Mouse (Mus musculus) embryonic facial prominence, embryonic 10.5 days (tissue): ENCODE measurements around the gene Chrnb1. TPM values are rescaled to one million over a fixed set of nuclear protein-coding genes. Genes with fewer than 3 reads are reported as not detected.

Source experiments
- DNase-seq: peaks from one replicate; pipeline ENCODE4 v3.0.0-alpha.2; 2017; ENCODE audit warnings: low spot score
- H3K27ac ChIP-seq: fragments of 300-500 bp; sonication (generic); replicated peaks from 2 replicates; pipeline ENCODE4 v1.5.1; 2016; ENCODE audit warnings: mild to moderate bottlenecking
- H3K27me3 ChIP-seq: fragments of 300-500 bp; sonication (generic); replicated peaks from 2 replicates; pipeline ENCODE4 v1.6.1; 2016; ENCODE audit warnings: low read depth, mild to moderate bottlenecking; ENCODE audit not compliant: poor library complexity, severe bottlenecking
- H3K36me3 ChIP-seq: fragments of 300-500 bp; sonication (generic); replicated peaks from 2 replicates; pipeline ENCODE4 v1.6.1; 2016; ENCODE audit warnings: mild to moderate bottlenecking, moderate library complexity
- H3K4me1 ChIP-seq: fragments of 300-500 bp; sonication (generic); 2 replicates; pipeline ENCODE4 v1.6.1; 2016
- H3K4me3 ChIP-seq: fragments of 300-500 bp; sonication (generic); 2 replicates; pipeline ENCODE4 v1.5.1; 2016; ENCODE audit warnings: mild to moderate bottlenecking, moderate library complexity
- H3K9me3 ChIP-seq: fragments of 300-500 bp; sonication (generic); 2 replicates; pipeline ENCODE4 v1.6.1; 2016; ENCODE audit warnings: mild to moderate bottlenecking
- WGBS: fragments of 180-500 bp; shearing (Covaris S2); methylation state at CpG from one replicate; pipeline ENCODE4 v1.1.7; 2016; 5-methylcytosine and 5-hydroxymethylcytosine counted together
- polyA plus RNA-seq: library from polyadenylated mRNA; unstranded; fragments of >200 nt; fragmentation: Nextera tagmentation; extraction: Ambion mirVana; gene quantifications from 2 replicates; pipeline ENCODE4 v1.2.1, GENCODE M21; 2016

Chrnb1 gene
- polyA plus RNA-seq, 1 experiment from 2014 or later, result 2.3 TPM

DNA sequence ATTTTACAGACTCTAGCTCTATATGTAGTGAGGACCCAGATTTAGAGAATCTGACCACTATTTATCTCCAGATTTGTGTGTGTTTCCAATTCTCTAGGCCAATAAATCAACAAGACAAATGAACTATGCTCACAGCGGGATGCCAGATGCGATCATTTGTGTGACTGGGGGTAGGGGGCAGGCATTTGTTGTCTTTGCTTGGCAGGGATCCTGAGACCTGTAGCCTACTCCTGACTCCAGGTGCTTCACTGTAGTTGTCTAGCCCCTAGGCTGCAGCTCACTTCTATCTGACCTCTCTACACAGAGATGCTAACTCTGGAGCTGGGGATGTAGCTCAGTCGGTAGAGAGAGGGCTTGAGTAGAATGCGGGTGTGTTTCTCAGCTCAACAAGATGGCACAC, 13.9 kb downstream of the Chrnb1 start:
- Histone ChIP-seq H3K9me3 (no peaks in the 10 kb centered on the region), H3K27me3 (peaks cover 47% of the 10 kb centered on the region), H3K36me3 (0 out of 2 replicates have a peak, but pooled peaks cover 2% of the 10 kb centered on the region), H3K4me1 (peaks cover 23% of the 10 kb centered on the region), H3K4me3 (no peak overlapping the region), H3K27ac (no peak overlapping the region)
- WGBS, result 43% methylated on average over 4 of the region's 4 CpGs
- no peak for DNase-seq

DNA sequence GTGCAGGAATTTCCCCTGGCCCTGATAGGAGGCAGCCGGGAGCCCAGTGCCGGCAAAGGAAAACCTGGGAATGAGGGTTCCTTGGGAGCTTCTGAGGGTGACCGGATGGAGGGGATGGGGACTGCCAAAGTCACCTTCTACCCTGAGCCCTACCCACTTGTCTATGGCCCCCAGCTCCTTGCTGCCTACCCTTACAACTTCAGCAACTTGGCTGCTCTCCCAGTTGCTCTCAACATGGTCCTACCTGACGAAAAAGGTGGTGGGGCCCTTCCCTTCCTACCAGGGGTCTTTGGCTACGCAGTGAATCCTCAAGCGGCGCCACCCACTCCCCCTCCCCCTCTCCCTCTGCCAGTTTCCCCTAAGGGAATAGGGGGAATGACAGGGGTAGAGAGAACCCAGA, 16.8 kb downstream of the Chrnb1 start:
- WGBS, result 42% methylated on average over 7 of the region's 7 CpGs
- no peak overlapping the region for H3K4me3 ChIP-seq
- H3K36me3 ChIP-seq, result peaks cover 15% of the 10 kb centered on the region; the same call in 1 of the 2 replicates
- H3K9me3 ChIP-seq, result no peaks in the 10 kb centered on the region
- H3K27me3 ChIP-seq, result peaks cover 64% of the 10 kb centered on the region
- H3K4me1 ChIP-seq, result peaks cover 20% of the 10 kb centered on the region
- DNase-seq, result no peak
- H3K27ac ChIP-seq, result 0 out of 2 replicates have a peak overlapping the region, but pooled peaks have one; percentile 25

DNA sequence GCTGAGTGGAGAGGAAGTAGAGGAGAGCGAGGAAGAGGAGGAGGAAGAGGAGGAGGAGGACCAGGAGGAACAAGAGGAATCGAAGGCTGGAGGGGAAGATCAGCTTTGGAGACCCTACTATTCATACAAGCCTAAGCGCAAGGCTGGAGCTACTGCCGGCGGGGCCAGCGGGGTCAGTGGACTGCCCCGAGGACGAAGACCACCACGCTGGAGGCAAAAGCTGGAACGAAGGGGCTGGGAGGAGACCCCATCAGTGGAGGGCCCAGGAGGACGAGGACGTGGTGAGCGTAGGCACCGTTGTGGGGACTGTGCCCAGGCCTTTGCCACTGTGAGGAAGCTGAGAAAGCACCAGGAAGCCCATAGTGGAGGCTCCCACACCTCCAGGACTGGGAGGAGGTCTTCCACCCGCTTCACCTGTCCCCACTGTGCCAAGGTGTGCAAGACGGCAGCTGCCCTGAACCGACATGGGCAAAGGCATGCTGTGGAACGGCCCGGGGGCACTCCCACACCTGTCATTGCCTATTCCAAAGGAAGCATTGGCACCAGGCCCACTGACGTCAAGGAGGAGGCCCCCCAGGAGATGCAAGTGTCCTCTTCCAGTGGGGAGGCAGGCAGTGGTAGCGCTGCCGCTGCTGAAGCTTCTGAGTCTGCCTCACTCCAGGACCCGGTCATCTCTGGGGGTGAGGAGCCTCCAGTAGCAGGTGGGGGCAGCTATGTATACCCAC, 17.3 kb downstream of the Chrnb1 start:
- Histone ChIP-seq H3K4me3 (peak overlapping the region; percentile 17; the same call in 1 of the 2 replicates), H3K9me3 (no peaks in the 10 kb centered on the region), H3K27me3 (peaks cover 64% of the 10 kb centered on the region)

DNA sequence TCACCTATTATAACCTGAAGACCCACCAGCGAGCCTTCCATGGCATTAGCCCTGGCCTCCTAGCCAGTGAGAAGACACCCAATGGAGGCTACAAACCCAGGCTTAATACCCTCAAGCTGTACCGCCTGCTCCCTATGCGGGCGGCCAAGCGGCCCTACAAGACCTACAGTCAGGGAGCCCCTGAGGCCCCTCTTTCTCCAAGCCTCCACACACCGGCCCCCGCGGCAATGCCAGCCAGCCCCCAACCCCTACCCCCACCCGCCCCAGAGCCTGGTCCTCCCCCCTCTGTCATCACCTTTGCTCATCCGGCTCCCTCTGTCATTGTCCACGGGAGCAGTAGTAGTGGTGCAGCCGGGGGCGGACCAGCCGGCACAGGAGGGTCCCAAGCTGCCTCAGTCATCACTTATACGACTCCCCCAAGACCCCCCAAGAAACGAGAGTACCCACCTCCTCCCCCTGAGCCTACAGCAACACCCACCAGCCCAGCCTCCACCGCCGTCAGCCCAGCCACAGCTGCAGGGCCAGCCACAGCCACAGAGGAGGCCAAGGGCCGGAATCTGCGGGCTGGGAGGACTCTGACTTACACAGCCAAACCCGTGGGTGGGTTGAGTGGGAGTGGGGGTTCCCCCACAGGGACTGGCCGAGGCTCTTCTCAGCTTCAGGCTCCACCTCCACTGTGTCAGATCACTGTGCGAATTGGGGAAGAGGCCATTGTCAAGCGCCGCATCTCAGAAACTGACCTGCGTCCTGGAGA, 18.1 kb downstream of the Chrnb1 start:
- DNase-seq, result no peak
- 67% methylated on average over 26 of the region's 26 CpGs for WGBS
- Histone ChIP-seq H3K27me3 (peaks cover 61% of the 10 kb centered on the region), H3K27ac (no peak overlapping the region), H3K36me3 (peaks cover 15% of the 10 kb centered on the region; the same call in 1 of the 2 replicates), H3K4me3 (peak overlapping the region; percentile 17; the same call in 1 of the 2 replicates), H3K9me3 (no peaks in the 10 kb centered on the region), H3K4me1 (peaks cover 20% of the 10 kb centered on the region)

More for the DNA sequence above, 17.3 kb downstream of the Chrnb1 start:
- WGBS, result 68% methylated on average over 23 of the region's 23 CpGs
- Histone ChIP-seq H3K36me3 (peaks cover 15% of the 10 kb centered on the region; the same call in 1 of the 2 replicates), H3K27ac (0 out of 2 replicates have a peak overlapping the region, but pooled peaks have one; percentile 25), H3K4me1 (peaks cover 20% of the 10 kb centered on the region)
- no peak for DNase-seq

DNA sequence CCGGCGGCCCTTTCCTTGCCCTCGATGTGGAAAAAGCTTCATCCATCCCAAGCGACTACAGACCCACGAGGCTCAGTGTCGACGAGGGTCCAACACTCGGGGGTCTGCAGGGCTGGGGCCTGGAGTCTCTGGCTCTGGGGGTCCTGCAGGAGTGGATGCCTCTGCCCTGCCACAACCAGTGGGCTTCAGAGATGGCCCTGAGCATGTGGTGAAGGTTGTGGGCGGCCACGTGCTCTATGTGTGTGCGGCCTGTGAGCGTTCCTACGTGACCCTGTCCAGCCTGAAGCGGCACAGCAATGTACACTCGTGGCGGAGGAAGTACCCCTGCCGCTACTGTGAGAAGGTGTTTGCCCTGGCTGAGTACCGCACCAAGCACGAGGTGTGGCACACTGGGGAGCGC, 19.3 kb downstream of the Chrnb1 start:
- H3K36me3 ChIP-seq, result peaks cover 15% of the 10 kb centered on the region; the same call in 1 of the 2 replicates
- peaks cover 50% of the 10 kb centered on the region for H3K27me3 ChIP-seq
- WGBS, result 82% methylated on average over 20 of the region's 20 CpGs
- peaks cover 20% of the 10 kb centered on the region for H3K4me1 ChIP-seq
- H3K9me3 ChIP-seq, result no peaks in the 10 kb centered on the region
- no peak overlapping the region for H3K4me3 ChIP-seq
- no peak overlapping the region for H3K27ac ChIP-seq
- no peak for DNase-seq

DNA sequence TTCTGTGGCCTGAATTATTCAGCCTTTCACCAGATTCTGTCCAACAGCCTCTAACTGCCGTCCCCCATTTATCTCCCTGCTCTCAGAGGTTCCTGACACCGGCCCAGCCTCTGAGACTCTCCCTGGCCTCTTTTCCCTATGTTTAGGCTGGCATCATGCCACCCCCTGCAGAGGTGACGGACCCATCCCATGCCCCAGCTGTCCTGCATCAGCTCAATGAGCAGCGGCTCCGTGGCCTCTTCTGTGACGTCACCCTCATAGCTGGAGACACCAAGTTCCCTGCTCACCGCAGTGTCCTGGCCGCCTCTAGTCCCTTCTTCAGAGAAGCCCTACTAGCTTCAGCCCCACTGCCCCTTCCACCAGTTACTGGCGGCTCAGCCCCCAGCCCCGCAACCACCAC, 20.0 kb downstream of the Chrnb1 start:
- Histone ChIP-seq H3K9me3 (no peaks in the 10 kb centered on the region), H3K27me3 (peaks cover 50% of the 10 kb centered on the region), H3K4me1 (peaks cover 20% of the 10 kb centered on the region), H3K36me3 (peaks cover 15% of the 10 kb centered on the region; the same call in 1 of the 2 replicates), H3K27ac (no peak overlapping the region), H3K4me3 (no peak overlapping the region)
- 73% methylated on average over 10 of the region's 10 CpGs for WGBS
- no peak for DNase-seq

DNA sequence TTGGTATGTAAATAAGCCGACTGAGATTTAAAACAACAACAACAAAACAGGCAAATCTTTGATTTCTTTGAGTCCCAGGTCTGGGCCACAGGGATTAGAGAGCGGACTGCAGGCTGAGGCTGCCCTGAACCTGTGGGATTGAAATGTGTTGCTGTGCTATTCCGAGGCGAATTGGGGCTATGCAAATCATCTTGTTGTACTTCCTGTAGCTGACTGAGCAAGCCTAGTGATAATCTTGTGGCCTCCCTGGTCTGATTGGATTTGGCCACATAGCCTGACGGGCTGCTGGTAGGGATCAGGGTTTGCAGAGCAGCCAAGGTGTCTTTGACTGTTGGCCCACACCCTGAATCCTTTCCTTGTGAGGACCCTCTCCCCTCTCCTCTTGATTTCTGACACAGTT, 20.8 kb downstream of the Chrnb1 start:
- 53% methylated on average over 5 of the region's 5 CpGs for WGBS
- no peak overlapping the region for H3K27ac ChIP-seq

DNA sequence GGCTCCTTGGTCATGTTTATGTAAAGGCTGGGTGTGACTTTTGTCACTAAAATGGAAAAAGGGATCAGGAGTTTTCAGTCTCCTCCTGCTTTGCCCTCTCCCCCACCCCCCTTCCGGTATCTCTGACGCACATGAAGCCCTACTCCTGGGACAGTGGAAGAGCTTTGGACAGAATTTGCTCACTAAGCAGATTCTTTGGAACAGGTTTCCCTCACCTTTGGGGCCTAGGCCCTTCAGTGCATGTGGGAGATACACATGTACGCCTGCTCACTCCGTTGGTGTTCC, 28.2 kb downstream of the Chrnb1 start:
- Histone ChIP-seq H3K27ac (no peak overlapping the region), H3K27me3 (peaks cover 14% of the 10 kb centered on the region), H3K4me3 (peak overlapping the region; percentile 89; the same call in 1 of the 2 replicates), H3K4me1 (peaks cover 32% of the 10 kb centered on the region), H3K36me3 (no peaks in the 10 kb centered on the region), H3K9me3 (no peaks in the 10 kb centered on the region)
- WGBS, result 65% methylated on average over 4 of the region's 4 CpGs
- no peak for DNase-seq

More for the DNA sequence above, 20.8 kb downstream of the Chrnb1 start:
- no peak for DNase-seq
- Histone ChIP-seq H3K9me3 (no peaks in the 10 kb centered on the region), H3K4me3 (no peak overlapping the region), H3K27me3 (peaks cover 48% of the 10 kb centered on the region), H3K36me3 (peaks cover 15% of the 10 kb centered on the region; the same call in 1 of the 2 replicates), H3K4me1 (peaks cover 20% of the 10 kb centered on the region)

DNA sequence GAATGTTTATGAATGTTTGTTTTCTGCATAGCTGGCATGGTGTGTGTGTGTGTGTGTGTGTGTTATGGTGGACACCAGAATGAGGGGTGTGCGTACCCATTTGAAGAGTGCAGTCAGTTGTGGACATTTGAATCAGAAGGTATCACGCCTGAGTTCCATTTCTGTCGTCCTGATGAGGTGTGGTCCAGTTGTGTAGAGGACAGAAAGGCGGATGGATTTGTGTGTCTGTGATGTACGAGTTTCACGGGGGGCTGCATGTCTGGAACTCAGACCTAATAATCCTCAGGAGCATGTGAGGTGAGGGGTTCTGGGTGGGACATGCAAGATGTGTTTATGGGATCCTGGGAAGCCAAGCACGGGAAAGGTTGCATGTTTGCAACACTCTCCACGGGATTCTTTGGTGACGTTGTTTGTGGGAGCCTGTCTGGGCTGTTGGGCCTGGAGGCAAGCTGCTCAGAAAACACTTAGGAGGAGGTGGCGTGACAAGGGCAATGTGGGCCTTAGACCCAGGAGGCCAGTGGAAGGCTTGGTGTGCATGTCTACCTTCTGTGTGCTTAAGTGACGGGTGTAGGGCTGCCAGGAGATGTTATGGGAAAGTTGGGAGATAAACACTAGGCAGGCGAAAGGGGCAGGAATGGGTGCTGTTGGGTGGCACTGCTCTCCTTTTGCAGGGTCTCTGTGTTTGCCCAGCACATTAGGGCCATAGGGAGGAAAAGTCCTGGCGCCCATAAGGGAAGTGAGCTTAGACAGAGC, 28.7 kb downstream of the Chrnb1 start:
- Histone ChIP-seq H3K9me3 (no peaks in the 10 kb centered on the region), H3K36me3 (no peaks in the 10 kb centered on the region), H3K27me3 (peaks cover 14% of the 10 kb centered on the region), H3K4me1 (peaks cover 32% of the 10 kb centered on the region), H3K27ac (no peak overlapping the region), H3K4me3 (peak overlapping the region; percentile 89)
- DNase-seq, result no peak
- 63% methylated on average over 13 of the region's 13 CpGs for WGBS

DNA sequence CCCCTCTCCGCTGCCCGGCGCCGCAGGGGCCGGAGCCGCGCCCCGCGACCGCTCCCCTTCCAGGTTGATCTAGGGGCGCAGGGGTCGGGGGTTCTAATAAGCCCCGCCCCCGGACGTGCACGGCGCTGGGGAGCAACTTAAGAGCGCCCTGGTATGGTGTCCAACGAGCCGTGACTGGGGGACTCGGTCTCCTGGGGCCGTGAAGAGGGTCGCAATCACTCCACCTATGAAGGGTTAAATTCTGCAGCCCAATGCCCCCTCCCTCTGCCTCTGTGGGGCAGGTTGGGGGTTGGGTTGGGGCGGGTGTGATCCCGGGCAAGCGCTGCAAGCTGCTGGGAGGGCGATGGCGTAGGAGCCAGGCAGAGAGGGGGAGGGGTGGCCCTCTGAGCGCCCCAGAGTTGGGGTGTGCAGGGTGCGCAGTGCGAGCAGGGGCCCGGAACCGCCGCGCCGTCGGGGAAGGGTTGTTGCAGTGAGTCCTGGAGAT, 29.6 kb downstream of the Chrnb1 start:
- Histone ChIP-seq H3K9me3 (no peaks in the 10 kb centered on the region), H3K4me3 (peak overlapping the region; percentile 89), H3K4me1 (peaks cover 32% of the 10 kb centered on the region), H3K36me3 (no peaks in the 10 kb centered on the region), H3K27ac (peak overlapping the region; percentile 93), H3K27me3 (peaks cover 14% of the 10 kb centered on the region)
- WGBS, result under 1% methylated on average over 37 of the region's 37 CpGs
- DNase-seq, result peak; percentile 72

DNA sequence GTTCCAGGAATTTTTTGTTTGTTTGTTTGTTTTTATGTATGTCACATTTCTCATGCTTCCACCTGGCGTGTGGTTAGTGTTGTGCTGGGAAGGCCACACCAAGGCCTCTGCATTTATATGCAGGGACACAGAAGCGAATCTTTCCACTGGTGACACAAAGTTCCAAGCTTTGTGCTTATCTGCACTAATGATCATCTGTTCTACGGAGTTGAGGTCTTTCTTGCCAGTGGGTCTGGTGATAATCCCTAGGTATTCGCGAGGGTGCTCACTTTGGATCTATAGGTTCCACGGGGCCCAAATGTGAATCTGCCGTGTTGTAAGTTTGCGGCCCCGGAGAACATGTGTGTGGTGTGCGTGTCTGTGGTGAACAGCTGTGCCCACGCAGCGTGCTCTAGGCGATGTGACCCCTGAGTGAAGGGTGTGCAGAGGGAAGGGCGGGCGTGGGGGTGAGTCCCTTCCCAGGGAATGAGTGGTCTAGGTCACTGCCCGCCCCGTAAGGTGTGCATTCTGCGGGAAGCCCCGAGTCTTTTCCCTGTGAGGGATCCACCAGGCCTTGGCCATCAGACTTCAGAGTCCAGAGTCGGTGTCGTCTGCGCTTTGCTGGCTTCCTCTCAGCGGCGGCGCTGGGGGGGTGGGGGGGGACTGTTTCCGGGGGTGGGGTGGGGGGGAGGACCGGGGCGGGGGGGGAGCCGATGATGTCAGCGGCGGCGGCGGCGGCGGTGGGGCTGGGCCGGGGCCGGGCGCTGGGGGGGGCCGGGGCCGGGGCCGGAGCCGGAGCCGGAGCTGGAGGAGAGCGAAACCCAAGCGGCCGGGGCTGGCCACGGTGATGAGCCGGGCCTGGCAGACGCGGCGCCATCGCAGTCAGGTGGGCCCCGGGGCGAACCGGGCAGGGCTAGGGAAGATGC, 30.3 kb downstream of the Chrnb1 start, which contains the start of gene Zbtb4:
Gene Zbtb4, plus strand, starts transcription at position 692 of the 905 bp plus-strand sequence.
- Histone ChIP-seq H3K27ac (peak within 1 kb of the TSS; percentile 93), H3K4me1 (peaks cover 37% of the 10 kb centered on the region), H3K4me3 (peak within 1 kb of the TSS; percentile 89), H3K9me3 (no peaks in the 10 kb centered on the region), H3K36me3 (no peaks in the 10 kb centered on the region), H3K27me3 (peaks cover 18% of the 10 kb centered on the region)
- WGBS, result 20% methylated on average over 45 of the region's 55 CpGs
- peak; percentile 62 for DNase-seq
